Mouse (Mus musculus) liver, embryonic 18 days (tissue): ENCODE results near the gene Bhlha15. TPM values are rescaled to one million over a fixed set of nuclear protein-coding genes. Genes with fewer than 3 reads are reported as not detected.

Experiments
- polyA plus RNA-seq: library from polyadenylated mRNA; depleted of rRNA; stranded (reverse); fragments of >200 nt; gene quantifications from 2 replicates; pipeline ENCODE4 v1.2.3, GENCODE M21; 2012; rRNA removed

Bhlha15 gene
- 0.72 and 1.1 TPM in 2 replicates for polyA plus RNA-seq

GRCm38 (mm10) chr5:144189950-144190583, at the start of gene Bhlha15:
Gene Bhlha15, plus strand, starts transcription at chr5:144190286.

GRCm38 (mm10) chr5:144223503-144223862, 33.4 kb downstream of the Bhlha15 start, which contains the start of gene Tecpr1:
Gene Tecpr1, minus strand, starts transcription at chr5:144223615.

Other genes with a start within 250 kb of the Bhlha15 start
- 16.8 and 17.8 TPM in 2 replicates for gene Ccz1, start 175.4 kb upstream of the Bhlha15 start, polyA plus RNA-seq
- gene Ocm, start 163.6 kb upstream of the Bhlha15 start, polyA plus RNA-seq = not detected in 2 replicates
- 2.0 and 2.4 TPM in 2 replicates for gene Lmtk2, start 89.8 kb upstream of the Bhlha15 start, polyA plus RNA-seq
- 3.7 and 4.3 TPM in 2 replicates for gene Tecpr1, start 33.3 kb downstream of the Bhlha15 start, polyA plus RNA-seq
- gene Bri3, start 54.2 kb downstream of the Bhlha15 start, polyA plus RNA-seq = 22.2 and 24.6 TPM in 2 replicates
- 11.6 and 11.8 TPM in 2 replicates for gene Baiap2l1, start 167.8 kb downstream of the Bhlha15 start, polyA plus RNA-seq